Mouse (Mus musculus) spleen, adult 2 months (tissue): ENCODE measurements around the gene Rnf26.

ENCODE experiments used
- CTCF ChIP-seq: fragments of 200-500 bp; IDR thresholded peaks from 2 replicates; pipeline ENCODE4 v1.5.1; 2011; ENCODE audit warnings: mild to moderate bottlenecking, inconsistent platforms; ENCODE audit not compliant: insufficient read depth, insufficient read length, insufficient replicate concordance; ENCODE audit errors: extremely low read depth
- POLR2A ChIP-seq: fragments of 200-500 bp; IDR thresholded peaks from 2 replicates; pipeline ENCODE4 v1.6.1; 2011; ENCODE audit warnings: low read depth, low read length, inconsistent platforms

DNA sequence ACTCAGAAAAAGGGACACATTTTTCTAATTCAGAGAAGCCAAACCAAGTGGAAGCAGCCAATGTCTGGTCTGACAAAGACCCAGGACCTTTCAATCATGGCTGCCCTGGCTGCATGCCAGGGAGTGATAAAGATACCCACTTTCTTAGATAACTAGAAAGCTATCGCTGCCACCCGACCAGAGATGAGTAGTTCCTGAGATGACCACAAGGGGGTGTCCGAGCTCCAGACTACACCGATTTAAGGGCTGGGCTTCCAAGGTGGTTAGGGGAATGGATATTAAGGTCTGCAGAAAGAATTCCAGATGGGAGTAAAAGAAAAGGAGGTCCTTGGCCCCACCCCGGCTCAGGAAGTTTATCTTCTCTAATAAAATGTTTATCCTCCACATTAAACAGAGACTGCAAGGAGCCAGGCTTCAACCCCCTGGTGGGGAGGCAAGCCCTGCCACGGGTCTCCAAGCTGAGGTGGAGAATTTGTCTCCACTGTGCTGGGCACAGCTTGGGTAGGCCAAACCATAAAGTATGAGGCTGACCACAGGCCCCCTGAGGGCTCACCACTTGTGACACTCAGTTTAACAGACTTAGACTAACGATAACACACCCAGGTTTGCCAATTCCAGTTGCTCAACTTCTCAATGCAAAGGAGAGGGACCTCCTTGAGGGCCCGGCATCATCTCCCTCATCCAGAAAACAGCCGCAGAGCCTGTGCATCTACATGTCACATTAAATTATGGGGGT lies 3.8 kb downstream of the Rnf26 start:
- TF ChIP-seq CTCF, result peak; percentile 71; the same call in 1 of the 2 replicates
- no peak for TF ChIP-seq POLR2A
